Mouse (Mus musculus) megakaryocyte, embryonic 14.5 days (primary cell): ENCODE results near the gene Fbxl14.

Source experiments
- FLI1 ChIP-seq: IDR thresholded peaks from 2 replicates; pipeline ENCODE4 v1.6.1; 2012; ENCODE audit warnings: low read length, inconsistent platforms, mixed read lengths
- GATA1 ChIP-seq: IDR thresholded peaks from 3 replicates; pipeline ENCODE4 v1.6.1; 2012; ENCODE audit warnings: mixed read lengths, low read length, inconsistent platforms, borderline replicate concordance

- TF ChIP-seq FLI1 (no peak), GATA1 (no peak)
Measured at GRCm38 (mm10) chr6:119529659-119530058, 50.2 kb downstream of the Fbxl14 start.
